Mouse (Mus musculus) gastrocnemius, postnatal 4 days (tissue): ENCODE measurements around the gene Trim60. TPM values are rescaled to one million over a fixed set of nuclear protein-coding genes. Genes with fewer than 3 reads are reported as not detected.

Experiments
- DNase-seq, 2 experiments: peaks; one replicate each; pipeline ENCODE4 v3.0.0; 2021 to 2022; ENCODE audit warnings: low spot score in 2 of 2, mixed read lengths in 2 of 2
- total RNA-seq, 2 experiments: library from RNA; stranded (reverse); gene quantifications; 2 replicates each; pipeline ENCODE4 v1.2.3; 2021

Trim60 gene
- total RNA-seq, 2 experiments from 2014 or later: not detected

DNA sequence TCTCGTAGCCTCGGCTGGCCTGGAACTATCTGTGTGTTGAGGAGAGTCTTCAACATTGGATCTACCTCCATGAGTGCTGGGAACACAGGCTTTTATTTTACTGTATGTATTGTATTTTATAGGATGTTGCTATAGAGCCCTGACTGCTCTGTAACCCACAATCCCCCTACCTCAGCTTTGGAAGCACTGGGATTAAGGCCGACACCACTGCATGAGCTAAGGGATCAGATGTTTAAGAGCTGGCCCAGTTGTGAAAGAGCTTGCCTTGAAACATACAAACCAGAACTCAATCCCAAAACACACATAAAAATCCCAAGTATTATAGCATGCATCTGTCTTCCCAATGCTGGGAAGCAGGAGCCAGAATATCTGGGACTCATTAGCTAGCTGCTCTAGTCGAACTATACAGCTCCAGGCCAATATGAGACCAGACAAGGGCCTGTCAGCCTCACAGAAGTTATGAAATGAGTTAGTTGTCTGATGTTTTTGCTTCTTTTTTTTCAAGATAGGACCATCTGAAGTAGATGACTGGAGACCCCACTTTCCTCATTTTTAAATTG lies 19.5 kb downstream of the Trim60 start:
- no peak for DNase-seq

DNA sequence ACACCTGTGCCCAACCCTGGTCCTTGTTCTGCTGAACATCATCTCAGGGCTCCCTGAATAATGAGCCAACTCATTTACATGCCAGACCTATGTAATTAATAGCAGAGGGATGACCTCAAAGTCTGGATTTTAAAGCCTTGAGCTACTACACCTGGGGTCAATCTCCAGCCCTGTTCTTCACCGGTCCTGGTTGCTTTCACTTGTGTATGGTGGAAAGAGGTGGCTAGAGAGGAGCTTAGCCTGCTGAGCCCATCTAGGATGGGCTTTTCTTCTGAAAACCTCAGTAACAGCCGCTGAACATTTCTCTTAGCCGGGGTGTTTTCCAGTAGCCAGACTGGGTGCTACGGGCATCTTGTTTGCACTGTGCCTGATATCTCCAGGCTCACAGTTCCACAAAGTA lies 30.7 kb downstream of the Trim60 start, which contains the start of gene Trim75:
TSS of gene Trim75 (minus strand) at position 101 of the 400 bp plus-strand sequence.
- no peak for DNase-seq

DNA sequence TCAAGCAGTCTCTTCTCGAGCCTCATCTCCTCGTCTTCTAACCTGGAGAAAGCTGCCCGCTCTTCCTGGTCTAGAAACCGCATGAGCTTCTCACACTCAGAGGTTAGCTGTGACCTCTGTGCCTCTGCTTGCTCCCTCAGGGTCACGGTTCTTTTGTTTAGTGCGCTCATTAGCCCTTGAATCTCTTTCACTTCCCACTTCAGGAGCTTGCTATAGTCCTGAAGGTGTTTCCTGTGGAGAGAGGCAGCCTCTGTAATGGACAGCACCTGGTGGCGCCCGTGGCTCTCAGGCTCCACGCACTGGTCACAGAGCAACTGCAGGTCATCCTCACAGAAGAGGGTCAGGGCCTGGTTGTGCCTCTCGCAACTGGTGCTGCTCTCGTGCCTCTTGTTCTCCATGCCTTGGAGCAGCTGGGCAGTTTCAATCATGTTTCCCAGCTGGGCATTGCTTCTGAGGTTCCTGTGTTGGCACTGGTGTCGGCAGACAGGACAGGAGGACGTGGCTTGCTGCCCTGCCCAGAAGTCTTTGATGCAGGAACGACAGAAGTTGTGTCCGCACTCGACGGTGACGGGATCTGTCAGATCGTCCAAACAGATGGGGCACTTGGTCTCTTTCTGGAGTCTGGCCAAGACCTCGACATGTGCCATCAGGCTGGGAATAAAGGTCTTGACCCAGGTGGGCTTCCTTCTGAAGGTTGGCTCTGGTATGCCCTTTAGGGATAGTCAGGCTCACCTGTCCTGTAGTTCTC lies 35.1 kb downstream of the Trim60 start:
- no peak for DNase-seq

DNA sequence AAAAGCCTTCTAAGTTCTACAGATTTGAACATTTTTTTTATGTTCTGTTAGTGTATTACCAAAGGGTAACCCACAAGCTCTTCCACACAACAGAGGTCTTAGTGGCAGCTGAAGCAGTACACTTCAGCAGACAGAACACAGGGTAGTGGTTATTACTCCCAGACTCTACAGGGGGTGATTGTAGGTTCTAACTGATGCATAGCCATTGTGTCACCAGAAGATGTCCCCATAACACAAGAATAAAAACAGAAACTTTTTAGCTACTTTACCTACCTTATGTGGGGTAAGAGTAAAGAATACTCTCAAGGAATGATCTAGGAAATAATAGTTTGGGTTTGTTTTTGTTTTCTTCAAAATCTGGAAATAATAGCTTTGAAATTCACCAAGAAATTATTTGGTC lies 55.5 kb downstream of the Trim60 start:
- DNase-seq: no peak

DNA sequence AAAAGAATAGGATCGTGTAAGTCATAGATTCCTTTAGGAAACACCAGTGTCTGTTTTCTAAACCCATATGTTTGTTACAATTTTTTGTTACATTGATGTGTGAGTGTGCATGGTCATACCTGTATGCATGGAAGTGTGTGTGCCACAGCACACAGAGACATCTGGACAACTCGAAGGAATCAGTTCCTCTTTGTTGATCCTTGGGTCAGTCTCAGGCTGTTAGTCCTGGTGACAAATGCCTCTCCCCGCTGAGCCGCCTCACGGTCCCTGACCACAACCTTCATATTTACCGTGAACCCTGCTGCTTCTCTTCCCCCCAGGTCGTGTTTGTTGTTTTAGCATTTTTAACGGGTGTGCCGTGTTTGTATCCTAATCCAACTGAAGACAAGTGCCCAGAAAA lies 59.4 kb downstream of the Trim60 start:
- DNase-seq: no peak

DNA sequence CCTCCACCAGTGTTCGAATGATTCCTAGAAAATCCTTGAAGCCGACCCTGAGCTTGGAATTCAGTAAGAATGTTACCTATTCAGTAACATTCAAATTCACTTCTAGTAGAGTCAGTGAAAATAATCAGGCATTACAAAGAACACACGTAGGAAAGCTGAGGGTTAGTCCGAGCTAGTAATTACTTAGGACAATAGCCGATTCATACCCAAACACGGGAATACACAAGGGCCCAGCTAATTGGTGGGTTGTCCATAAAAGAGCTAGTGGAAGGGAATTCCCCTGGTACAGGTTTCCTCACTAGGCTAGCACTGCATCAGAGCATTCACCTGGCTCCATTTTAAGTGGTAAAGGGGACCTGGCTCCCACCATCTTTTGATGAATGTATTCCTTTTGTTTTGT lies 66.3 kb downstream of the Trim60 start:
- DNase-seq: no peak

Other genes with a start within 250 kb of the Trim60 start
- 1 to 10 TPM; 7.9 to 10.0 TPM for gene Klhl2, start 168.6 kb downstream of the Trim60 start, total RNA-seq
- 10 to 100 TPM; 11.5 to 13.0 TPM for gene Tmem192, start 71.4 kb downstream of the Trim60 start, total RNA-seq
- gene Trim75, start 30.8 kb downstream of the Trim60 start, total RNA-seq: not detected
- not detected for gene Trim61, start 61 bp downstream of the Trim60 start, total RNA-seq
- not detected for gene Apela, start 18.8 kb upstream of the Trim60 start, total RNA-seq
- not detected for gene Gm10663, start 56.4 kb upstream of the Trim60 start, total RNA-seq
- not detected for gene BC030870, start 111.0 kb upstream of the Trim60 start, total RNA-seq